Mouse (Mus musculus): ENCODE data around the gene Kat2a. TPM values are rescaled to one million over a fixed set of nuclear protein-coding genes. Genes with fewer than 3 reads are reported as not detected.
A peak's percentile ranks its signal among the peaks of the same experiment; 100 is the strongest.

The Kat2a gene
- total RNA-seq, 2 experiments from 2014 or later, result 17.5 to 18.0 TPM

DNA sequence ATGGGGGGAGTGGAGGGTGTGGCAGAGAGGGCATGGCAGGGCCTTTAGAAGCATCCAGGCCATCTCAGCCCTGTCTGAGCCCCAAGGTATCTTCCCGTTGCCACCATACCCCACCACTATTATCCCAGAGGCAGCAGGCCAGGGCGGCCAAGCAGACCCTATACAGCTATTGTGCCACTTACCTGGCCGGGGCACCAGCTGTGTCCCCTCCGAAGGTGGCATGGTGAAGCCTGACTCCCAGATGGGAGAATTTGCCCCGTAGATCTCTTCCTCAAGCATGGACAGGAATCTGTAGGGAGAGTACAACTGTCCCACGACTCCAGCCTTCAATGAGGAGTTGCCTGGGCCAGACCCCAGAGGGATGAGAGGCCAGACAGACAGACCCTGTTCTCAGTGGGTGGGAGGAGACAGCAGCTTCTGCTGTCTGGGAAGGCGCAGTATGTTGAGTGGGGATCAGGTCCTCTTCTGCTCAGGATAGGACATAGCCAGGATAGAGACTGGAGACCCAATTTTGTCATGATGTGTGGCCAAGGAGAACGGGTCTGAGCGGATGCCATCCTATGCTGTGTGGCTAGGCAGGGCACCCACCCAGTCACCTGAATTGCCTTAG lies 3.0 kb downstream of the Kat2a start:
- DNase-seq, result no peak

DNA sequence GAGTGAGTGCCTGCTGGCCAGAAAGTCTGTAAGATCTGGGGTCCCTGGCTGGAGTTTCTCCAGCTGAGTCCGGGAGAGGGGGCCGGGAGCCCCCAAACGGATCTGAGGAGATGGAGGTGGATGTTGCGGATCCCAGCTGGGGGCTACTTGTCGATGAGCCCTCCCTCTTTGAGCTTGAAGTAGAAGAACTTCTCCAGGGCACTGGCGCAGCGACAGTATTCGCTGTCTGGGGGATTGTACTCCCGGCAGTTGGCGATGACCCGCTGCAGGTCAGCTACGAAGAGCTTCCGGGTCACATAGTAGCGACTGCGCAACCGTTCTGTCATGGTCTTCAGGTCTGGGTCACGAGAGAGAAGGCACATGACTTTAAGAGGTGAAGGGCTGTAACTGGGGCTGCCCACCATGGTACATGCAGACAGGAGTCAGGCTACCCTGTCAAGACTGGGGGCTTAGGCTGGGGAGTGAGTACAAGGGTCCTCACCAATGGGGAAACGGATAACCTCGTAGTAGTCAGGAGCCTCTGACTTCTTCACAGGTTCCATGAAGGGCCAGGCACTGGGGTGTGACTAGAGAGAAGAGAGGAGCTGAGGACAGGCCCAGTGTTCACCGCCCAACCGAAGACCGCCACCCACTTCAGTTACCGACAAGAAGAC lies 7.0 kb downstream of the Kat2a start:
- DNase-seq, result no peak

DNA sequence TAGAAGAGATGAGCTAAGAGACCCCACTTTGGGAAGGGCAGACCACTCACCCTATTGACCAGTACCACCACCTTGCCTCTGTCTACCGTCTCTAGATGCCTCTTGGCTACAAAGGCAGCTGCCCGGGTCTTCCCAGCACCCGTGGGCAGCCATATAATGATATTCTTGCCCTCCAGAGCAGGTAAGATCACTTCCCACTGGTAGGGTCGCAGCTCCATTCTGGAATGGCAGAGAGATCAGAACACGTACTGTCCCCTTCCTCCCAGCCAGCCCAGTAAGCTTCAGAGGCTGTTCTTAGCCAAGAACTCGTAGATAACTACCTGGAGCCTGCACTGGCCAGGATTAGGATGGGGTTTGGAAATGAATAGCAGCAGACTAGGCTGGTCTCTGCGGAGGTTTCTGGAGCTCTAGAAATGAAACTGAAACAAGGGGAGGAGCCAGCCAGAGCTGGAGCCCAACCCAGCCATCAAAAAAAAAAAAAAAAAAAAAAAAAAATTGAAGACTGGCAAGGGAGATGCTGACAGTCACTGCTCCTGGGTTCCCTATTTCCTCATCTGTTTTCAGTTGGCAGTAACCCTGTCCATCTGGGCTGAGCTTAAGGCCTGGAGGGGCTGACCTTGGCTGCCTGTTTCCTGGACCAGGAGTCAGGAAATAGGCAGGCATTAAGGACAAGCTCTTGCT lies 8.3 kb downstream of the Kat2a start, which contains the start of gene Dhx58:
Dhx58 (minus strand) TSS at position 421 of the 681 bp plus-strand sequence.
- DNase-seq, result no peak

DNA sequence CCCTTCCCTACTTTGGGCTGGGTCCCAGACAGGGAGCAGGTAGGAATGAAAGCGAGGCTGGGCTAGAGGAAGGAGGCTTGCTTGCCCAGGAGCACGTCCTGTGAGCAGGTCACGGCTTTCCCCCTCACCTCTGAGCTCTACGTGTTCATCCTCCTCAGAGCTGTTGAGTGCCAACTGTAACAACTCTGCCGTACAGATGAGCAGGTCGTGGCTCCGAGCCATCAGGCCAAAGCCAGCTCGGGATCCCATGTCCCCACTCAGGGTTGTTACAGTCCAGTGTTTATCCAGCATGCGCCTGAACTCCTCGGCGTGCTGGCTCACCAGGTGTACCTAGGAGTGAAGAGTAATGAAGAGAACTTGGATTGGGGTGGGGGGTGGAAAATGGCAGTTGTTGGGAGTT lies 8.9 kb downstream of the Kat2a start:
- no peak for DNase-seq

DNA sequence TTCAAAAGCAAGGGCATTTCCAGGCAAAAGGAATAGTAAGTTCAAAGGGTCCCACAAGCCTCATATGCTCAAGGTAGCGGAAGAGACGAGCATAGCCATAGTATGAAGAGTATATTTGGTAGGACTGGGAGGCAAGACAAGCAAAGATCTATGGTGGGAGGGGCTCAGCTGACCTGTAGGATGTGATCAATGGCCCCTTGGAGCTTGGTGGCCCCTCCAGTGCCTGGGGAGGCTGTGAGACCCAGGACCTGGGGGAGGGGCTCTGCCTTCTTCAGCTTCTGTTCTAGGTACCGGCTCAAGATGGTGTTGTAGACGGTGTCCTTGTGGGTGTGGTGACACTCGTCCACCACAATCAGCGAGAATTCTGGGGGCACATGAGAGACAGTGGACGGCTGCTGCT lies 9.4 kb downstream of the Kat2a start:
- no peak for DNase-seq

DNA sequence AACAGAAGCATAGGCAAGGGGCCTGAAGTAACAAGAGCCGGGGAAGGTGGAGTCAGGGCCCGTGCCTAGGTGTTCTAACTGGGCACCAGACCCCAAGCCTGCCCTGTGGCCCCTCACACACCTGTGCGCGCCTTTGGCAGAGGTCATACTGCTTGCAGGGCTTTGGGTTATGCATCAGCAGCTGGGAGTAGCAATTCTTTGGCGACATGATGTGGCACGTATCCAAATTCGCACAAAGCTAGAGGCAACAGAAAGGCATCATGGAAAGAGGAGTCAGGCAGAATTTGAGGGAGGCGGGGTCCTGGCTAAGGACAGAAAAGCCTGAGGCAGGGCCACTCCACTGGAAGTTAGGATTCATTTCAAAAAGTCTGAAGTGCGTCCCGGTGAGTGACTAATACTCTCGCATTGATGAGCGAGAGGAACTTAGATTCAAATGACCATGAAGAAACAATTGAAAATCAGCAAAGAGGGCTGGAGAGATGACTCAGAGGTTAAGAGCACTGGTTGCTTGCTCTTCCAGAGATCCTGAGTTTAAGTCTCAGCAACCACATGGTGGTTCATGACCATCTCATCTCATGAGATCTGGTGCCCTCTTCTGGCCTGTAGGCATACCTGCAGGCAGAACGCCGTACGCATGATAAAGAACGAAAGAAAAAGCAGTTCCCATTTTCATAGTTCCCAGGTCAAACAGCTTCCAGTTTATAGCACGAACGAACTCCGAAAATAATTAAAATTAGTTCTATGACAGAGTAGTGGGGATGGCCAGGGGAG lies 10.0 kb downstream of the Kat2a start:
- peak; percentile 77 for DNase-seq

DNA sequence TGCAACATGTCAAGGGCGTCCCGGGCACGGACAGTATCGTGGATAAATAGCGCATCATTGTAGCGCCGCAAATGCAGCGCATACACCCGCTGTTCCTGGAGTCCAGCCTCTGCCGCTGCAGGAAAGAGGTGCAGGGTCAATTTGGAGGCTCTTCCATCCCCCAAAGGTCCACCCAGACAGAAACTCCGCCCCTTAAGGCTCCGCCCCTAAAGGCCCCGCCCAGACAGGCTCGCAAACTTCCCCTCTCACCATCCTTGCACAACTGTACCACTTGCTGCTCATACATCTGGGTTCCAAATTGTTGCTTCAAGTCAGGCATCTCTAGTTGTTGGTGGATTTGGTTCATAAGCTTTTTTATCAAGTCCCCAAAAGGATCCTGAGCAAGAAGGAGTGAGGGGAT lies 11.0 kb downstream of the Kat2a start:
- DNase-seq, result peak; percentile 69

DNA sequence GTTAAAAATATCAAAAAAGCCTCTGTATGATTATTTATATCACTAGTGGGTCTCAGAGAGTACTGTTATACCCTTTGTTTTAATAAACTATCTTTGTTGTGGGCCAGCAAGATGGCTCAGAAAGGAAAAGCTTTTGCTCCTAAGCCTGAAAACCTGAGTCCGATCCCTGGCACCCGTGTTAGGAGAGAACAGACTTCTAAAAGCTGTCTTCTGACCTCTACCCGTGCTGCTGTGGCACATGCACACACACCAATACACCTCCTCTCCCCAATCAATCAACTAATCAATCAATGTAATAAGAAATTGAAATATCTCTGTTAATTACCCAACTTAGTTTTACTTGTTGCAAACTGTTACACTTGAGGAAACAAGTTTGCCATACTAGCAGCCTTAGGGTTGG lies 11.6 kb downstream of the Kat2a start:
- DNase-seq, result no peak

DNA sequence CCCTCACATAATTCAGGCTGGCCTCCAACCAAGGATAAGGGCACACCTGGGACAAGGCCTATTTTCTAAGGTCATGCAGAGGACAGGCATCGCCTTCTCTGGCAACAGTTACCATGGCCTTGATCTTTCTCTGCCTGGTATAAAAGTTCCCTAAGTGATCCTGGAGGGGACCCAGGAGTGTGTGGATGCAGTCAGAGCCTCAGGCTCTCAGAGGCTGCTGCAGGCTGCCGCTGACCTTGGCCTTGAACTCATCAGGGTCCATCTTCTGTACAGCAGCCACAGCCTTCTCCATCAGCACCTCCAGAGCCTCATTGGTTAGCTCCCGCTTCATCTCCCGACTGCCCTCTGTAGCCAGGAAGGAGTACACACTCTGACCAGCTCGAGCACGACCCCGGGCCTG lies 14.3 kb downstream of the Kat2a start:
- no peak for DNase-seq

DNA sequence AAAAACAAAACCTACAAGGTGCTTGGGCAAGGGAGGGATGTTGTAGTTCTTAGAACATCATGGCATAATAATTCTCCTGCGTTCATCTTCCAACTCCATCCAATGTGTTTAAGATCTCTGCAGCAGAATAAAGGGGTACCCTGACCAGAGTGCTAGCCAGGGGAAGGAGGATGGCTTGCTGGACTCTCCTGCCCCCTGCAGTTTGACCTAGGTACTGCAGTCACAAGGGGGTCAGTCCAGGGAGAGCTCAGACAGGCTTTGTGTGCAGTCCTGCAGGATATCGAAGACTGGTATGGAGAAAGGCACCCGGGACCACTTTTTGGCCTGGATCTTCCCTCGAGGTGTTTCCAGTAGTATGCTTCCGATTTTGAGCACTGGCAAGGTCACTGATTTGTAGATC lies 17.3 kb downstream of the Kat2a start:
- peak; percentile 92 for DNase-seq

DNA sequence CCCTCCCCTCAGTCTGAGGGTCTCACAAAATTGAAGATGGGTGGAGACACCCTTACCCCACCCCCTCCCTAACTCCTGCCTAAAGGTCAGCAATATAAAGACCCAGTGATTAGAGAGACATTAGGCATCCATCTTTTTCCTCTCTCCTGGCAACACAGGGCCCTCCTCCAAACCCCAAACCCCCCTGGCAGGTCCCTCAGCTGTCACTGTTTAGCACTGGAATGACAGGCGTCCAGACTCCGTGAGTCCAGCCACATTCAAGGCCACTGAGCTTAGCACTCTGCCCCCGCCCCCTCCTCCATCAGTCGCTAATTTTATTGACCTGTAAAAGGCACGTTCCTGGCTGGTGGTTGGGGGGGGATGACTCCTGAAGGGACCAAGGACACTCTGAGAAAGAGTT lies 19.1 kb downstream of the Kat2a start:
- DNase-seq, result no peak

DNA sequence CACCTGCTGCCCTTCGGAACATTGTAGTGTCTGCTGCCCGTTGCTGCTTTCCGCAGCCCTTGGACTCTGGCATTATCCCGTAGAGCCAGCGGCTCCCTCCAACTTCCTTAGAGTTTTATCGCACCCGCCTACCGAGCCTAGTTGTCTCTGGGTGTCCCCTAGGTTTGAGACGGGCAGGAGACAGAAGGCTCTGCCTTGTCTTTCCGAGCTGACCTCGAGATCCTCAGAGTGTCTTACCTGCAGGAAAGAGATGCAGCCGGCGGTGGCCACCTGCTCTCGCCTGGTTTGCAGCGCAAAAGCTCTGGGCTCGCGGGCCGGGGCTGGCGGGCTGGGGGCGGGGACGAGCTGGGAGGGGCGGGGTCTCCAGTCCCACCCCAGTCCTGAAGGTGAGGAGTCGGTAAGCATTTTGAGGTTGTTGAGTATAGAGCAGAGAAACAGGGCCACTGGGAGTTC lies 20.1 kb downstream of the Kat2a start, which contains the start of gene Zfp385c:
Zfp385c (minus strand) TSS at position 292 of the 453 bp plus-strand sequence.
- DNase-seq, result no peak

DNA sequence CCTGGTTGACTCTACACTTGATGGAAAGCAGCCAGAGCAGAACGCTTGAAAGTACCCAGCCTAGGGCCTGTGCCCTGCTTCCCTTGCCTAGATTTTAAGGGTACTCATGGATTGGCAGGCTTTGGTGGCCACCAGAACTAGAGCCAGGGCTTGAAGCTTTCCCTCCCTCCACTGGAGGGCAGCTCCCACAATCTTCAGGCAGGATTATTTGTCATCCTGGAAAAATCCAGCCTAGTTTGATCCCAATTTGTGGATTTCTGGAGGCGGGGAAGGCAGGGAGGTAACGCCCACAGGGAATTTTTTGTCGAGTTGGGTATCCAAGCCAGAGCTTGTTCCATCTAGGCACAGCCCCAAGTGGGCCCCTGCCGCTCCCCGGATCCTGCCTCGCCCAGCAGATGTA lies 21.9 kb downstream of the Kat2a start:
- no peak for DNase-seq

DNA sequence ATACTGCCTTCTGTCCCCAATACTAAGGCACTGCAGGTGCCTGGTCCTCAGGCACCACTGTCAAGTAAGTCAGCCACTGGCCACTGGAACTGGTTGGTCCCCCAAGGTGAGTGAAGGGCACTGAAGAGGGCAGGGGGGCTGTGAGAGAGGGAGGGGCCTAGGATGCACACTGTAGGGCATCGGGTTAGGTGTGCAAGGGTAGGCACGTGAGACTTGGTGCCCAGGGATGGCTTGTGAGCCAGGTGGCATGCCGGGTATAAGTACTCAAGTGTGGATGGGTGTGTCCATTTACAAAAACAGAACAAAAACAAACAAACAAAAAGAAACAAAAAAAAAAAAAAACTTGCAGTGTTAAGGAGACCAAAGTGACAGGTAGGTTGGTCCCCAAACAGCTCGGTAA lies 23.8 kb downstream of the Kat2a start:
- no peak for DNase-seq

DNA sequence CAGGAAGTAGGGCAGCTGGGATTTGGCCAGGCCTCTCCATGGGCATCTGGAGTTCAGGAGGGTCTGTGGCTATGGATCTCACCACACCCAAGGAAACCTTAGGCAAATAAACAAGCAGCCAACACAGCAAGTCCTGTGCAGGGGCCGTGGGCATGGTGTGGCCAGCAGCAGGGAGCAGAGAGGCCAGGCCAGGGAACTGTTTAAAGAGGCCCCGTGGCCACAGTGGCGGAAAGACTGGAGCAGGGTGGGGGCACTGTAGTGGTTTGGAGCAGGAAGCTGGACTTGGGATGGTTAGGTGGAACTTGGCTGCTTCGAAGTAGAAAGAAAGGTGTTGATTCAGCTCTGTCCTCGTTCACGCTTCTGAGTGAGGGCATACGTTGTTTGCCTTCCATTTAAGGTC lies 25.0 kb downstream of the Kat2a start:
- DNase-seq, result no peak

DNA sequence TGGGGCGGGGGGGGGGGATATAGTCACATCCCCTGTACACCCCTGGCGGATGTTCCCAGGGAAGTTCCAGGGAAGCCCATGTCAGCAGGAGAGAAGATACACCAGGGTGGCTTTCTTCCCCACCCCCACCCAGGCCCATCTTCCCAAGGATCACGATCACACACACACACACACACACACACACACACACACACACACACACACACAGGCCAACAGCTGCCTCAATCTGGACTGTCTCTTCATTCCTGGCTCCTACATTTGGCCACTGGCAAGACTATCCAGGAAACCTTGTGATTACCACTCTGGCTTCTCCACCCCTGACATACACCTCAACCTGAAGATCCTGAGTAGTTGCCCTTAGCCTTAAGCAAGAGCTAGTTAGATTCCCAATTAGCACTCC lies 26.9 kb downstream of the Kat2a start:
- no peak for DNase-seq

DNA sequence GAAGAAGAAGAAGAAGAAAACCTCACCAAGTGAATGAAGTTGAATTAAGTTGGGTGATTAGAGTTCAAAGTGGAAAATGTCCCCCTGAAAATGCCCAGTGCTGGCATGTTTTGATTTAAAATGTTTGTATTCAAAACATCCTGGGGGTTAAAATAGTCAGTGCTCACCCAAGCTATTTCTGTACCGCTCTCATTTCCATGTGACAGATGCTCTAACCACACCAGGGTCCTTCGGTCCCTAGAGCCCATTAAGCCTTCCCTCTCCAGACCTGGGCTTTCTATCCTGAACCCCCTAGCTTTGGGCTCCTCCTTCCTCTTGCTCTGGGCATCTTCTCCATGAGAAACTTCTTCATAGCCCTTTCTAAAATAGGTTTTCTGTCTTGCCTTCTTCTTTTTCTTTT lies 28.2 kb downstream of the Kat2a start:
- no peak for DNase-seq

DNA sequence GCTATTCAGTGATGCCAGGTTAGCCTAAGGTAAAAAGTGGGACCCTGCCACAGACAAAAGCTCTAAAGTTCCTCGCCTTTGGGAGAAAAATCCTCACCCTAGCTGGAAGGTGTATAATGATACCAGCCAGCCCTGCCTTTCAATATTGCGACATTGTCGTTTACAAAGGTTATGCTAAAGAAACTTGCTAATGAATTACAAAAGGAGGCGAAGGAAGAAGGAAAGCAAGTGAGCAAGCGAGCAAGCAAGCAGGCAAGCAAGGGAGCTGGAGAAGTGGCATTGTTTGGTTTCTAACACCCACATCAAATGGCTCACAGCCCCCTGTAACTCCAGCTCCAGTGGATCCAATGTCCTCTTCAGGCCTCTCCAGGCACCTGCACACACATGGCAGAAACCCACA lies 29.7 kb downstream of the Kat2a start:
- no peak for DNase-seq

DNA sequence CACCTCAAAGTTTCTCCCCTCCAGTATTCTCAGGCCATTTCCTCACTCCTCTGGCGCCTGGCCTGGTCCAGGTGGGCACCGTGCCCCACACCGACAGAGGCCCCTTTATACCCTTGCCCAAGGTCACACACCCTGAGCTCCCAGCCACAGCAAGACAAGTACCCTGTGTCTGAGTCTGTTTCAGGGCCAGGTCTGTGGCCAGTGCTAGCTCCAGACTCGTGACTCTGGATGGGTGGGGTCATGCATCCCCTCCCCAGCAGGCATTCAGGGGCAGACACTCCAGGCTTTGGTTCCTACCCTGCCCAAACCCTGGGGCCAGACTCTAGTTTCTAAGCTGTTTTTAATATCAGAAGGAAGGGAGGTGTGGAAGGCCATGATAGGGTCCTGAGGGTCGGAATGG lies 30.4 kb downstream of the Kat2a start:
- DNase-seq, result no peak

DNA sequence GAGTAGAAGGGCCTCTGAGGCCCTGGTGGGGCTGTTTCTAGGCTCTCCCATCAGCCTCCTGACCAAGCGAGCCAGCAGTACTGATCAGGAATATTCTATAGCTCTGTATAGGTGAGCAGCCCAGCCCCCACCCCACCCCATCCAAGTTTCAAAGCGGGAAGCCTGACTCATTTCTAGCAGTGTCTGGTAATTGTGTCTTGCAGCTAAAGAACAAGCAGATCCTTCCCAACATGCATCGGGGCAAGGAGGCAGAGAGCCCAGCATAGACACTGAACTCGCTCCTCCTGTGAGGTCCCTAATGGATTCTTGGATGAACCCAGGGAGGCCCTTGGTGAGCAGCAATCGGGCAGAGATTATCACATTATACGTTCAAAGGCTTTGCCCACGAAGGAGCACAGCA lies 34.5 kb downstream of the Kat2a start:
- no peak for DNase-seq

DNA sequence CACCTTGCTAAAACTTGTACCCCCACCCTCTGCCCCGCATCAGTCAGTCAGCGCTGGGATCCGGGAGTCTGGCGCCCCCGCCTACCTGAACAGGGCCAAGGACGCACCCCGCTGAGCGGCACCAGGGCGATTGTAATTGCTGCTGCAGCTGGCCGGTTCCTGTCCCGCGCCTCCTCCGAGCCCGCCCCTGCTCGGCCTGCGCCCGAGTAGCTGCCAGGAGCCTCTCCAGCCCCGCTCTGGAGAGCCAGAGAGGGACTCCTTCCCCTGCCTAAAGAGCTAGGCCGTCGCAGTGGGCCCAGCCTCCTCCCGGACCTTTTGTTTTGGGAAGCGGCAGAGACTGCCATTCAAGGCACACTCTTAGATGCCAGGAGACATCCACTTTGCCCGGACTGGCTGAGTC lies 39.1 kb downstream of the Kat2a start:
- DNase-seq, result peak; percentile 67

DNA sequence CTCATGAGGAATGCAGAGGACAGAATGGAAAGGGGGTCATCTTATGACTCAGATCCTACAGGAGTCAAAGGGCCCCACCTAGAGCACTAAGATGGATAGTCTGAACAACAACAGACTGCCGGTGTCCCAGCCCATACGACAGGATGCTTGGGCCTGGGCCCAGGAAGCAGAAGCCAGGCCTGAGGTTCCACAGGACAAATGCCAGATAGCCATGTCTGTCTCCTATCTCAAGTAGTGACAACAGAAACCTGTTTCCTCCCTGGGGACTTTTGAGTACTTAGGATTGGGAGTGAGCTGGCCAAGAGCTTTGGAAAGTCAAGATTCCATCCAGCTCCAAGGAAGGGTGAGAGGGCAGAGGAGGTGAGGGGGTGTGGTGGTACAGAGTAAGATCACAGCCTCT lies 40.3 kb downstream of the Kat2a start:
- DNase-seq, result peak; percentile 49

DNA sequence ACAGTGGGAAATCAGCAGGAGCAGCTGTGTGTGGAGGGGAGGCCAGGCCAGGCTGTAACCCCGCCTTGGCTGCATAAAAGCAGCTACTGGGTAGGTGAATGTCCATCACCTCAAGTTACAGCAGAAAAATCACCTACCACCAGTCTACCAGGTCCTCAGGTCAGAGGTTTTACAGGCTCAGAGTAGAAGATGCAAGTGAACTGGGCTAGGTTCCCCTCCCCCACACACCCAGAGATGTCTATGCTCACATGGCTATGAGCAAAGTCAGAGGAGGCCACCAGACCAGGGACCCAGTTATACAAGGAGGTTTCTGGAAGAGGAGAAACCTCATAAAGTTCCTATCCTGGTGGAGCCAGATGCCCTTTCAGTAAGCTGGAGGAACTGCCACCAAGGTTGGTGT lies 41.2 kb downstream of the Kat2a start:
- DNase-seq, result no peak

All from heart, postnatal 4 days (tissue).